Mouse (Mus musculus): ENCODE measurements around the gene Hibadh. TPM values are rescaled to one million over a fixed set of nuclear protein-coding genes. Genes with fewer than 3 reads are reported as not detected.

Gene Hibadh
- polyA plus RNA-seq, 1 experiment from 2014 or later: 58.7 TPM

- 90% methylated on average over 9 of the region's 9 CpGs for WGBS
- Histone ChIP-seq H3K4me3 (replicated peaks) (no peak overlapping the region), H3K27ac (no peak overlapping the region), H3K9ac (no peak overlapping the region), H3K4me1 (no peaks in the 10 kb centered on the region), H3K9me3 (no peaks in the 10 kb centered on the region), H3K27me3 (peaks cover 6% of the 10 kb centered on the region; the same call in 1 of the 2 replicates), H3K36me3 (replicated peaks) (no peaks in the 10 kb centered on the region), H3K4me2 (no peak overlapping the region)
- ATAC-seq (ENCODE audit: low FRiP score): no peak
These were observed 134.1 kb downstream of the Hibadh start for GRCm38 (mm10) chr6:52505777-52506755.

GRCm38 (mm10) chr6:52504676-52505460, 135.3 kb downstream of the Hibadh start:
- Histone ChIP-seq H3K36me3 (replicated peaks) (no peaks in the 10 kb centered on the region), H3K9ac (no peak overlapping the region), H3K4me3 (replicated peaks) (no peak overlapping the region), H3K4me1 (no peaks in the 10 kb centered on the region), H3K9me3 (no peaks in the 10 kb centered on the region), H3K27me3 (peaks cover 5% of the 10 kb centered on the region; the same call in 1 of the 2 replicates), H3K4me2 (no peak overlapping the region), H3K27ac (no peak overlapping the region)
- no peak for ATAC-seq (ENCODE audit: low FRiP score)
- 85% methylated on average over 8 of the region's 8 CpGs for WGBS

- 93% methylated on average over 2 of the region's 2 CpGs for whole genome bisulfite sequencing
- no peak overlapping the region for H3K4me3 ChIP-seq (replicated peaks)
- H3K4me1 ChIP-seq: no peaks in the 10 kb centered on the region
These were observed 137.2 kb downstream of the Hibadh start for GRCm38 (mm10) chr6:52502986-52503385.

GRCm38 (mm10) chr6:52501479-52501878, 138.7 kb downstream of the Hibadh start:
- ATAC-seq (ENCODE audit: low FRiP score): no peak
- no peaks in the 10 kb centered on the region for H3K4me1 ChIP-seq
- 84% methylated on average over 1 of the region's 1 CpGs for WGBS

More at GRCm38 (mm10) chr6:52502986-52503385, 137.2 kb downstream of the Hibadh start:
- no peaks in the 10 kb centered on the region for H3K36me3 ChIP-seq (replicated peaks)
- H3K27me3 ChIP-seq: peaks cover 5% of the 10 kb centered on the region; the same call in 1 of the 2 replicates
- no peak for ATAC-seq (ENCODE audit: low FRiP score)
- H3K4me2 ChIP-seq: no peak overlapping the region
- no peaks in the 10 kb centered on the region for H3K9me3 ChIP-seq
- H3K9ac ChIP-seq: no peak overlapping the region
- no peak overlapping the region for H3K27ac ChIP-seq

More at GRCm38 (mm10) chr6:52501479-52501878, 138.7 kb downstream of the Hibadh start:
- Histone ChIP-seq H3K36me3 (replicated peaks) (no peaks in the 10 kb centered on the region), H3K9me3 (no peaks in the 10 kb centered on the region), H3K4me2 (no peak overlapping the region), H3K9ac (no peak overlapping the region), H3K27me3 (peaks cover 5% of the 10 kb centered on the region; the same call in 1 of the 2 replicates), H3K27ac (no peak overlapping the region), H3K4me3 (replicated peaks) (no peak overlapping the region)

Other genes with a start within 250 kb of the Hibadh start
- 137 TPM in 2 replicates for gene Tax1bp1, start 73.3 kb upstream of the Hibadh start, polyA plus RNA-seq (2016; fragmentation: Nextera tagmentation; extraction: Ambion mirVana)

All from forebrain, embryonic 12.5 days (tissue).